Mouse (Mus musculus) limb, embryonic 15.5 days (tissue): ENCODE data around the gene Gramd4. TPM values are rescaled to one million over a fixed set of nuclear protein-coding genes. Genes with fewer than 3 reads are reported as not detected.

Experiments used
- ATAC-seq: fragments of 200-750 bp; cut with Nextera tagmentation; 2 replicates; pipeline ENCODE4 v1.8.0; 2017; ENCODE audit warnings: low read depth, moderate TSS enrichment; ENCODE audit not compliant: insufficient number of reproducible peaks, low FRiP score, low TSS enrichment
- H3K27ac ChIP-seq: fragments of 300-500 bp; sonication (generic); 2 replicates; pipeline ENCODE4 v1.5.1; 2015; ENCODE audit warnings: moderate library complexity, mild to moderate bottlenecking, inconsistent platforms
- H3K27me3 ChIP-seq: fragments of 300-500 bp; sonication (generic); 2 replicates; pipeline ENCODE4 v1.6.1; 2015; ENCODE audit warnings: inconsistent platforms
- H3K36me3 ChIP-seq: fragments of 300-500 bp; sonication (generic); 2 replicates; pipeline ENCODE4 v1.6.1; 2015; ENCODE audit warnings: inconsistent platforms
- H3K4me1 ChIP-seq: fragments of 300-500 bp; sonication (generic); 2 replicates; pipeline ENCODE4 v1.6.1; 2015; ENCODE audit warnings: inconsistent platforms
- H3K4me2 ChIP-seq: fragments of 300-500 bp; sonication (generic); 2 replicates; pipeline ENCODE4 v1.6.1; 2015; ENCODE audit warnings: mild to moderate bottlenecking, inconsistent platforms
- H3K4me3 ChIP-seq: fragments of 300-500 bp; sonication (generic); 2 replicates; pipeline ENCODE4 v1.5.1; 2015; ENCODE audit warnings: mild to moderate bottlenecking, inconsistent platforms
- H3K9ac ChIP-seq: fragments of 300-500 bp; sonication (generic); 2 replicates; pipeline ENCODE4 v1.6.1; 2015; ENCODE audit warnings: inconsistent platforms
- H3K9me3 ChIP-seq: fragments of 300-500 bp; sonication (generic); 2 replicates; pipeline ENCODE4 v1.6.1; 2016; ENCODE audit warnings: inconsistent platforms
- WGBS: fragments of 180-500 bp; shearing (Covaris S2); methylation state at CpG from one replicate; pipeline ENCODE4 v1.1.7; 2015; 5-methylcytosine and 5-hydroxymethylcytosine counted together
- polyA plus RNA-seq: library from polyadenylated mRNA; unstranded; fragments of >200 nt; fragmentation: Nextera tagmentation; extraction: Ambion mirVana; gene quantifications from 2 replicates; pipeline ENCODE4 v1.2.1, GENCODE M21; 2015

Gene Gramd4
- polyA plus RNA-seq, 1 experiment from 2014 or later = 22.0 TPM

GRCm38 (mm10) chr15:86064191-86064849, 6.8 kb downstream of the Gramd4 start:
- no peak overlapping the region for H3K27ac ChIP-seq
- peaks cover 53% of the 10 kb centered on the region for H3K4me1 ChIP-seq
- H3K4me2 ChIP-seq = no peak overlapping the region
- H3K4me3 ChIP-seq = no peak overlapping the region
- H3K9me3 ChIP-seq = no peaks in the 10 kb centered on the region
- H3K9ac ChIP-seq = no peak overlapping the region
- no peak for ATAC-seq
- no peaks in the 10 kb centered on the region for H3K27me3 ChIP-seq
- no peaks in the 10 kb centered on the region for H3K36me3 ChIP-seq
- WGBS = 87% methylated on average over 8 of the region's 8 CpGs

DNA sequence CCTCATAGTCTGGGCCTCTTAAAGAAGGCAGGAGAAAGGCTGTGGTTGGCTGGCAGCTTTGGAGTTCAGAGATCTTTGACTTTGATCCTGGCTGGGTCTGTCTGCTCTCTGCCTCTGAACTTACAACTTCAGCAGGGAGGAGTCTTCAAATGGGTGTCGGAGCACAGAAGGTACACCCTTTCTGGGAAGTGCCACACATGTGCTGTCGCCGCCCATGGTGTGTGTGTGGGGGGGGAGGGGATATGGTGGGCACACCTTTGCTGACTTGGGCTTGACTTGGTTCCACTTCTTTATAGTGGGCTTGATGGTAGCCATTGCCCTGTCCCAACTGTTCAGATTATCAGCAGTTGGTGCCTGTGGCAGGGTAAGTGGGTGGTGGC, 7.3 kb downstream of the Gramd4 start:
- no peak overlapping the region for H3K4me3 ChIP-seq
- no peak overlapping the region for H3K27ac ChIP-seq
- WGBS = 75% methylated on average over 3 of the region's 3 CpGs
- ATAC-seq = no peak
- no peak overlapping the region for H3K4me2 ChIP-seq
- H3K9ac ChIP-seq = no peak overlapping the region
- H3K4me1 ChIP-seq = peaks cover 48% of the 10 kb centered on the region
- no peaks in the 10 kb centered on the region for H3K27me3 ChIP-seq
- no peaks in the 10 kb centered on the region for H3K9me3 ChIP-seq
- H3K36me3 ChIP-seq = no peaks in the 10 kb centered on the region

DNA sequence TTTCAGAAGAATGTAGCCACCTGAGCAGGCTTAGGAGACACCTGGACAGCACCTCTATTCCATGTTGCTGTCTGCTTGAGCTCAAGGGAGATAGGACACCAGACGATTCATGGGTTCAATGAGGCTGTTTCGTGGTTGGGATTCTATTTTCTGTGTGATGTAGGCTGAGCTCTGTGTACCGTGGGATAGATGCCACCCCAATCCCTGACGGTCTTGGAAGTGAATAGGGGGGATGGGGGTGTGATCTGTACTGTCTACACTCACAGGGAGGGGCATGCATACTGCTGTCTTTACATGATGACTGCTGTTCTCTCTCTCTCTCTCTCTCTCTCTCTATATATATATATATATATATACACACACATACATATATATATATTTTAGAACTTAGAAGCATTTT, 7.9 kb downstream of the Gramd4 start:
- H3K36me3 ChIP-seq = no peaks in the 10 kb centered on the region
- H3K4me1 ChIP-seq = peaks cover 47% of the 10 kb centered on the region
- no peak overlapping the region for H3K27ac ChIP-seq
- H3K27me3 ChIP-seq = no peaks in the 10 kb centered on the region
- no peaks in the 10 kb centered on the region for H3K9me3 ChIP-seq
- H3K4me3 ChIP-seq = no peak overlapping the region
- 91% methylated on average over 4 of the region's 4 CpGs for WGBS
- no peak overlapping the region for H3K4me2 ChIP-seq
- ATAC-seq = no peak
- H3K9ac ChIP-seq = no peak overlapping the region

DNA sequence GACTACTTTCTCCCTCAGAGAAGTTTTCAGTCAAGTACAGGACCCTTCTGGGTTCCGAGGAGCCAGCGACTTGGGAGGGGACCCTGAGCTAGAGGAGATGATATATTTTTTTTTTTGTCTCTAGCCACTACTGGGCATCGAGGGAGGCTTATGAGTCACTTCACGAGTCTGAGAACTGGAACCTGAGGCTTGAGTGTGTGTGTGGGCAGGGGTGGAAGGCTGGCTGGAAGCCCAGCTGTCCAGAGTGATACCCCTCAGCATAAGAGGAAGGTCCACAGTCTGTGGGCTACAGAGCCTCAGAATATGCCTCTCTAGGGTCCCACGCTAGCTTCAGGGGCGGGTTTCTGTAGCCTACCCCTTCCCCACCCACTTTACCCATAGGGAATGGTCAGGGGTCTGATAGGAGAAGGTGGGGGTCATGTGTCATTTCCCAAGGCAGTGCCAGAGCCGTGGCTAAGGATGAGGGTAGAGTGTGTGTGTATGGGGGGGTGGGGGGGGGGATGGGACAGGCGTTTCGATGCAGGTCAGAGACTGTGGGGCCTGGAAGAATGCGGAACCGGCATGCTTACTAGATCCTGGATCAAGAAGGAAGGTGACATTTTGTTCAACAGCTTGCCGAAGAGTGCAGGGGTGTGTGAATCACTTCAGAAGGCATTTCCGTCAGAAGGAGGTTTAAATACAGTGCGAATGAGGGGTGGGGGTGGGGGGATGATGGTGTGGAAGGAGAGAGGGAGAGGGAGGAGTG, 9.5 kb downstream of the Gramd4 start:
- Histone ChIP-seq H3K27me3 (no peaks in the 10 kb centered on the region), H3K27ac (no peak overlapping the region), H3K4me3 (no peak overlapping the region), H3K4me2 (no peak overlapping the region), H3K36me3 (no peaks in the 10 kb centered on the region), H3K9ac (no peak overlapping the region), H3K9me3 (no peaks in the 10 kb centered on the region), H3K4me1 (peaks cover 32% of the 10 kb centered on the region)
- 0 out of 2 replicates have a peak, but pooled peaks have one; percentile 16 for ATAC-seq
- 53% methylated on average over 13 of the region's 14 CpGs for WGBS

GRCm38 (mm10) chr15:86067581-86067910, 10.1 kb downstream of the Gramd4 start:
- 36% methylated on average over 6 of the region's 6 CpGs for WGBS
- no peak overlapping the region for H3K27ac ChIP-seq
- no peak overlapping the region for H3K9ac ChIP-seq
- H3K27me3 ChIP-seq = no peaks in the 10 kb centered on the region
- no peaks in the 10 kb centered on the region for H3K36me3 ChIP-seq
- H3K9me3 ChIP-seq = no peaks in the 10 kb centered on the region
- H3K4me1 ChIP-seq = peaks cover 32% of the 10 kb centered on the region
- ATAC-seq = peak; percentile 37; the same call in 1 of the 2 replicates
- H3K4me3 ChIP-seq = no peak overlapping the region
- H3K4me2 ChIP-seq = no peak overlapping the region

DNA sequence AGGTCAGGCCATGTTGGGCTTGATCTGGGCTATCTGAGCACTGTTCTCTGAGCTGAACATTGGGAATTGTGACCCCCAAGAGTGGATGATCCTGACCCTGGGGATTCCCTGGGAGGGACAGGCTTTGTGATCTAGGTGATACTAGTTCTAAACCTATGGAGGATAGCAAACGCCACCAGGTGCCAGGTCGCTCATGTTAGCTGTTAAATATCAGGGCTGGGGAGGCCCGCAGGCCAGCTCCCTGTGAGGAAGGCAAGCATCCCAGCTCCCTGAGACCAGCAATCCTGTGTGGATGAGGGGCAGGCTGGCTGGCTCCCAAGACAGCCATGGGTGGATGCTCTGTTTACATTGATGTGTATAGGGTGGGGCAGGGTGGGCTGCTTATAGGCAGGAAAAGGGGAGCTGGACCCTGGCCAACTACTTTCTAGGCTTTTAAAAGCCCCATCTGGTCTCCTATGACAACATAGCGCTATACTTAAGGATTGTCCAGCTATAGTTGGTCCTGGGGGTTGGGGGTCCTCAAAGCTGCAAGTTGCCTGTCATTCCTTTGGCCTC, 10.5 kb downstream of the Gramd4 start:
- Histone ChIP-seq H3K4me3 (no peak overlapping the region), H3K9ac (no peak overlapping the region), H3K9me3 (no peaks in the 10 kb centered on the region), H3K36me3 (no peaks in the 10 kb centered on the region), H3K4me2 (no peak overlapping the region), H3K27me3 (no peaks in the 10 kb centered on the region), H3K4me1 (peaks cover 29% of the 10 kb centered on the region), H3K27ac (no peak overlapping the region)
- ATAC-seq = no peak
- 57% methylated on average over 4 of the region's 4 CpGs for WGBS

DNA sequence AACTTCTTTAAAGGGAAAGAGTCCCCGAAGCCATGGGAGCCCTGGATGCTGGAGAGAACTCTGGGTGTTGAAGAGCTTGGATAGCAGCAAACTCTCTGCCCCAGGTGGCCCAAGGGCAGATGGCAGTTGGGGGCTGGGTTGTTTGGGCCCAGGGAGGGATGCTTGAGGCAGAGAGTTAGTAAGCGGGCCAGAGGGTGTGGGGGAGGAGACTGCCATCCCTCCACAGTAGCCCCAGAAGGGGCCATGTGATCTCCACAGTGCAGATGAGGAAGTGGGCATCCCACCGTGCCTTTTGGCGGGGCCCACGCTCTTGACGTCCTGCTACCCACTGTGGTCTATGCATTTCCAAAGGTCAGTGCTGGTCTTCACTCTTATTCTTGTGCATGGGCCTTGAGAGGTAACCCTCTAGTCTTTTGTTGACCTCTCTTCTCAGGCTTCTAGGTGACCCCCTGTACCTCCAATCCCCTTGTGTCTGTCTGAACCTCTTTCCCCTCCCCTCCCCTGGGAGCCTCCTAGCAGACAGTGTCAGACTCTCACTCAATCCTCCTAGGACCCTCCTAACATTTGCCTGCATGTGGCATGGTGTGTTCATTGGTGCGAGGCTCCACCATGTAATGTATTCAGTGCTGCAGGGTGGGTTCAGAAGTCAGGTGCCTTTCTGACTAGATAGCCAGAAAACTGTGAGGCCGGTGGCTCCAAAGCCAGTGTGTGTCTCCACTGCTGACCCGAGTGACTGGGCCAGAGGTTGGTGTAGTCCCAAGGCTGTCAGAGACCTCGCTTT, 11.7 kb downstream of the Gramd4 start:
- ATAC-seq = no peak
- H3K9ac ChIP-seq = no peak overlapping the region
- WGBS = 82% methylated on average over 10 of the region's 10 CpGs
- H3K27me3 ChIP-seq = no peaks in the 10 kb centered on the region
- peaks cover 29% of the 10 kb centered on the region for H3K4me1 ChIP-seq
- no peak overlapping the region for H3K4me3 ChIP-seq
- H3K4me2 ChIP-seq = no peak overlapping the region
- peak overlapping the region; percentile 24; the same call in 1 of the 2 replicates for H3K27ac ChIP-seq
- H3K9me3 ChIP-seq = no peaks in the 10 kb centered on the region
- no peaks in the 10 kb centered on the region for H3K36me3 ChIP-seq

DNA sequence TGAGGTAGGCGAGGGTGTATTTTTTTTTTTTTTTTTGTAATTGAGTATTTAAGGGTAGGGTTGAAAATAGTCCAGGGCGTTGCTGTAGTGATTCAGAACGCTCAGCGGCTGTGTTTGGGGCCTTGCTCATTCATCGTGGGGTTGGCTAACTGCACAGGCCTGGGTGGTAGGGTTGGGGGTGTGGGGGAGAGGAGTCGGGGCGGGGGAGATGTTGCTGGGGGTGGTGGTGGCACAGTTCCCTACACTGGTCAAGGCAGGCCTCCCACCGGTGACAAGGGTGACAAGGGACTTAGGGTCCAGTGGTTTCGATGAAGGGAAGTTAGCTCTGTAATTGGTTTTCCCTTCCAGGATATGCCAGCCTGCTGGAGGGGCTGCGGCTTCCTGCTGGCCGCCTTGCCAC, 12.9 kb downstream of the Gramd4 start:
- WGBS = 63% methylated on average over 11 of the region's 11 CpGs

GRCm38 (mm10) chr15:86071166-86071565, 13.7 kb downstream of the Gramd4 start:
- H3K27me3 ChIP-seq = no peaks in the 10 kb centered on the region
- 54% methylated on average over 1 of the region's 1 CpGs for WGBS
- no peak for ATAC-seq
- H3K4me1 ChIP-seq = peaks cover 38% of the 10 kb centered on the region
- H3K4me2 ChIP-seq = no peak overlapping the region
- H3K27ac ChIP-seq = no peak overlapping the region
- H3K4me3 ChIP-seq = no peak overlapping the region
- H3K36me3 ChIP-seq = 0 out of 2 replicates have a peak, but pooled peaks cover 2% of the 10 kb centered on the region
- H3K9ac ChIP-seq = no peak overlapping the region
- H3K9me3 ChIP-seq = no peaks in the 10 kb centered on the region

More for the DNA sequence above, 12.9 kb downstream of the Gramd4 start:
- H3K4me1 ChIP-seq = peaks cover 30% of the 10 kb centered on the region
- H3K9ac ChIP-seq = no peak overlapping the region
- no peaks in the 10 kb centered on the region for H3K9me3 ChIP-seq
- H3K27ac ChIP-seq = no peak overlapping the region; the same call in 1 of the 2 replicates
- H3K27me3 ChIP-seq = no peaks in the 10 kb centered on the region
- no peak overlapping the region for H3K4me2 ChIP-seq
- no peak overlapping the region for H3K4me3 ChIP-seq
- ATAC-seq = no peak
- 0 out of 2 replicates have a peak, but pooled peaks cover 2% of the 10 kb centered on the region for H3K36me3 ChIP-seq

GRCm38 (mm10) chr15:86074171-86074937, 16.9 kb downstream of the Gramd4 start:
- peak overlapping the region; percentile 57; the same call in 1 of the 2 replicates for H3K27ac ChIP-seq

More at GRCm38 (mm10) chr15:86074171-86074937, 16.9 kb downstream of the Gramd4 start:
- peaks cover 25% of the 10 kb centered on the region for H3K4me1 ChIP-seq
- no peaks in the 10 kb centered on the region for H3K27me3 ChIP-seq
- no peak overlapping the region for H3K4me3 ChIP-seq
- 80% methylated on average over 16 of the region's 16 CpGs for WGBS
- no peak for ATAC-seq
- H3K4me2 ChIP-seq = no peak overlapping the region
- no peak overlapping the region for H3K9ac ChIP-seq
- no peaks in the 10 kb centered on the region for H3K9me3 ChIP-seq
- 0 out of 2 replicates have a peak, but pooled peaks cover 2% of the 10 kb centered on the region for H3K36me3 ChIP-seq
